Mouse (Mus musculus): Measurements from ENCODE around the gene Top2a.
"Not testable (repeated sequence)": the region's sequence is repeated elsewhere in the genome, so short reads cannot be mapped to it uniquely, and the experiment has no call there.

The Top2a gene

GRCm38 (mm10) chr11:99041051-99041729 is 17.2 kb upstream of the Top2a start, which contains the start of gene Igfbp4:
TSS of gene Igfbp4 (plus strand) at chr11:99041244.
- DNase-seq (ENCODE audit: low spot score in 2 of 2) = no peak

DNA sequence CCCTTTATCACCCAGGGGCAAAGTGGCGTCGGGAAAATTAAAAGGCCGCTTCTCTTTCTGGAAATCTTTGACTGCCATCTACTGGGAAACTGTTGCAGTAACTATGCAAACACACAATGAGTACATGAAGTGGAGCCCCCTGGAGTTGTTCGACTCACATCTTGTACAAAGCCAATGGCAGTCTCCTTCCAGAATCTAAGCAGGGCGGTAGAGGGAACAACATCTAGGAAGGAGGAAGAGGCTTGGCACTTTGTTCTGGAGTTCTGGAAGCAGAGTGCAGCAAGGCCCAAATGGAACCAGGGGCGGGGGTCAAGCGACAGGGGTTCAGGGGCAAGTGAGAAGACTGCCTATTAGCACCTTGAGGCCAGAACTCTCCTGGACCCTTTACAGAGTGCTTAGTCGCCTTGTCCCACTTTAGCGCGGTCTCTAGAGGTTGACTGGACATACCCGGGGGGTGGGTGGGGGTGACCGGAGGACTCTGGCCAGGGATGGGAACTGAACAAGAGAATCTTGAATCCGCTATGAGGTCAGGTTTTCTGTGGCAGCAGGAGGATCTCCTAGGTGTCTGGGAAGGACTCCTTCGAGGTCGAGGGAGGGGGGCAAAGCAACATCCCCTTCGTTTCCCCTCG is 16.5 kb upstream of the Top2a start:
- no peak for DNase-seq (ENCODE audit: low spot score in 2 of 2)

GRCm38 (mm10) chr11:99039782-99040181 is 15.8 kb upstream of the Top2a start:
- DNase-seq (ENCODE audit: low spot score in 2 of 2) = peak; percentile 68 to 79

- no peak for DNase-seq (ENCODE audit: low spot score in 2 of 2)
These were observed 12.3 kb upstream of the Top2a start for GRCm38 (mm10) chr11:99036254-99036653.

- no peak for DNase-seq (ENCODE audit: low spot score in 2 of 2)
These were observed 11.4 kb upstream of the Top2a start for GRCm38 (mm10) chr11:99035350-99035749.

DNA sequence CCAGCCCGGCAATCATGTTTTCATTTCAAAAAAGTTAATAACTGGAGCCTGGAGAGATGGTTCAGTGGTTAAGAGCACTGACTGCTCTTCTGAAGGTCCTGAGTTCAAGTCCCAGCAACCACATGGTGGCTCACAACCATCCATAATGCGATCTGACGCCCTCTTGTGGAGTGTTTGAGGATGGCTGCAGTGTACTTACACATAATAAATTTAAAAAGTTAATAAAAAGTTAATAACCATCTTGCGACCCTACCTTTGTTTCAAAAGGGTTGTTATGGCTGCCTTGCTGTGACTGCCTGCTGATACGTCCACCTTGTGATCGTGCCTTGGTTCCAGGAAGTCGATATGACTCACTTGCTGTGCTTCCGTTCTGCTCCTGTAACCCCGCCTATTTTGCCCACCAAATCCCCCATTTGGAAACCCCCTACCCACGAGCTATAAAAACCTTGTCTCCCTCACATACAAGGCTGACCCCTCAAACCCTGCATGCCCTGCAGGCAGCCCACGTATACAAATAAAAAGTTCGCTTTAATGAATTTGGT is 3.0 kb upstream of the Top2a start:
- no peak for DNase-seq (ENCODE audit: low spot score in 2 of 2)

GRCm38 (mm10) chr11:99025878-99026277 is 1.9 kb upstream of the Top2a start:
- DNase-seq (ENCODE audit: low spot score in 2 of 2) = no peak

DNA sequence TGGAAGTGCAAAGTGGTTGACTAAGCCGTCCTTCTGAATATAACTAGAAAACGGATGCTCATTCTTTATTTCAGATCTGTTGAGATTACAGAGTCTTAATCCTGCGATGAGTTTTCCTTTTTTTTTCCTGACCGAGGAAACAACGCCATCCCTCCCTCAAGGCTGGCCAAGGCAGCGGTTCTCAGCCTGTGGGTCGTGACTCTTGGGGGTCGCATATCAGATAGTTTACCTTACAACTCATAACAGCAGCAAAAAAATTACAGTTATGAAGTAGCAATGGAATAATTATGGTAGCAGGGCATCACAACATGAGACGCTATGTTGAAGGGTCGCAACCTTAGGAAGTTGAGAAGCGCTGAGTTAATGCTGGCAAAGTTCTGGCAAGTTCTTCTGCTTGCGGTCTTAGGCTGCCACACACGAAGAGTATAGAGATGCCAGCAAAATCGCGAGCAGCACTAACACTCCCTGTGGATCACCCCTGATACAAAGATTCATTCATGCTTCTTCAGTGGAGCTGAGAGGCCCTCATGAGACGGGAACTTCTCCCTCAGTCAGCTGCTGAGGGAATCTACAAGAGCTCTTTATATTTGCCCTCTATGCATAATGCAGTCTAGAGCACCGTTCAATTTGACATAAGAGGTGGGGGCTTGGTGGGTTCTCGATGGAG is 612 bp upstream of the Top2a start:
- DNase-seq (ENCODE audit: low spot score in 2 of 2) = no peak

DNA sequence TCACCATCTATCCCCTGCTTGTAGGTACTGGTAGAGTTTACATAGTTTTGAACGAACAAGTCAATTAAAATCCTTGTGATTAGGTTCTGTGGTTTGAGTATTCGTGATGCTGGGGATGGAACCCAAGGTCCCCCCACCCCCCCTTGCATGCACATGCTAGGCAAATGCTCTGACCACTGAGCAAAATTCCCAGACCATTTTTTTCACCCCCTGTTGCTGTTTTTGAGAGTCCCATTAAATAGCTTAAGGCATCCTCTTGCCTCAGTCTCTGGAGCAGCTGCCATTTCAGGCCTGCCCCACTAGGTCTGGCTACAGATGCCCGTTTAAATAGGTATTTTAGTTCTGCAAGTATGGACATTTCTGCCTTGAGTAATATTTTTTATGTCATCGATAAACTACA is 895 bp downstream of the Top2a start:
- no peak for DNase-seq (ENCODE audit: low spot score in 2 of 2)

DNA sequence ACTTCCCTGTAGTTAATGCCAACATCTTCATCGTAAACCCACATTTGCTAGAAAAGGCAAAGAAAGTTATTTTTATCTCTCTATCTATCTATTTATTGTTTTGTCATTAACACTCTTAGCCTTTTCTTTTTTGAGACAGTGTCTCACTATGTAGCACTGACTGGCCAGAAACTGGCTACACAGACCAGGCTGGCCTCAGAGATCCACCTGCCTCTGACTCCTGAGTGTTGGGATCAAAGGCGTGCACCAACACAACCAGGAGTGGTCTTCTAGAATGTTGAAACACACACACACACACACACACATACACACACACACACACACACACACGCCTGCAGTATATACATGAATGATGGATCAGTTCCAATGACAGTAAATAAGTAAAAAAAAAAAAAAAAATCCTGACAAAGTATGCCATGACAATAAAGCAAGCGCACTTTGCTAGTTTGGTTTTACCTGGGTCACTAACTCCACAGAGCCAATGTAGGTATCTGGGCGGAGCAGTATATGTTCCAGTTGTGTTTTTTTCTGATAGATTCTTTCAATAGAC is 1.5 kb downstream of the Top2a start:
- no peak for DNase-seq (ENCODE audit: low spot score in 2 of 2)

- no peak for DNase-seq (ENCODE audit: low spot score in 2 of 2)
These were observed 4.1 kb downstream of the Top2a start for GRCm38 (mm10) chr11:99019844-99020243.

- no peak for DNase-seq (ENCODE audit: low spot score in 2 of 2)
These were observed 10.1 kb downstream of the Top2a start for GRCm38 (mm10) chr11:99013856-99014255.

- no peak for DNase-seq (ENCODE audit: low spot score in 2 of 2)
These were observed 13.3 kb downstream of the Top2a start for GRCm38 (mm10) chr11:99010706-99011105.

DNA sequence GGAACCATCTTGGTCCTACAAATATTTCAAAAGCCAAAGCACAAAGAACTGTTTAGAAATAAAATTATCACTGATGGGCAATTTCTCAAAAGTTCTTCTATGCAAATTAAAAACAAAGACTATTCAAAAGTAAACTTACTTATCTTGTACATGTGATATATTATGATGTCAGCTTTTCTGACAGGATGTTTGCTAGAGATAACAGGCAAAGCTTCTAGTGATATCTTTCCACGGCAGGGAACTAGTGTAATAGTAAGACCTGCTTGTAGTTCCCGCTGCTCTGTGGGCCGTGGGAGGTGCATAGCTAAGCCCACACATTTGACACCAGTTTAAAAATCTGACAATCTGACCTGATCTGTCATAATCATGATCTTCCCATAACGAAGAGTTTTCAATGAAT is 13.9 kb downstream of the Top2a start:
- DNase-seq (ENCODE audit: low spot score in 2 of 2) = no peak

DNA sequence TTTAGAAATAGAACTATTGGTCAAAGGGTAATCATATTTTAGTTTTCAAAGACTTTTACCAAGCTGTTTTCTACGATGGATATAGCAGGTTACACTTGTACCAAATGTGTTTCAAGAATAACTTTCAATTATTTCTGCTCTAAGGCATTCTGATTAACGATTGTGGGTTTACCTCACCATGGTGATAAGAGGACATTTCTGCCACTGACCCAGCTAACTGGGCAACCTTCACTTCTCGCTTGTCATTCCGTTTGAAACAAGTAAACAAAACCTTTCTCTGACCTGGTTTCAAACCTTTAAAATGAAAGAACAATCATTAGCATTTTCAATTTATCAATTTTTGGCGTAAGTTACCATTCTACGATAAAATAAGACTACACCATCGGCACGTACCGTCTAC is 17.2 kb downstream of the Top2a start:
- no peak for DNase-seq (ENCODE audit: low spot score in 2 of 2)

DNA sequence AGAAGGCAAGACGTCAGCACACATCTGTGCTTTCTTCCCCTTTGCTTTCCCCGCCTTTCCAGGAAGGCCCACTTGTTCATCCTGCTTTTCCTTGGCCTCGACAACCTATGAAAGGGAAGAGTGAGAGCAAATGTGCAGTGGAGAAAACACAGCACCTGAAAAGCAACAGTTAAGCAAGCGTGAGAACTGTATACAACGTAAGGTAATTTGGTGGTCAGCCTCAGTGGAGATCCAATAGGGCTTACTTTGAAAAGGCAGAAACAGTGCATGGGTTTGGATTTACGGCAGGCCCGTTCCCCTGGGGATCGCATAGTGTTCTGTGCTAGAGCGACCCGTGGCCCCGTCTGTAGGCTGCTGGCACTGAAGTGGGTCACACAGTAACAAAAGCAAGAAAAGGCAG is 24.7 kb downstream of the Top2a start:
- no peak for DNase-seq (ENCODE audit: low spot score in 2 of 2)

GRCm38 (mm10) chr11:98998776-98999175 is 25.2 kb downstream of the Top2a start:
- no peak for DNase-seq (ENCODE audit: low spot score in 2 of 2)

- no peak for DNase-seq (ENCODE audit: low spot score in 2 of 2)
These were observed 26.3 kb downstream of the Top2a start for GRCm38 (mm10) chr11:98997659-98998058.

DNA sequence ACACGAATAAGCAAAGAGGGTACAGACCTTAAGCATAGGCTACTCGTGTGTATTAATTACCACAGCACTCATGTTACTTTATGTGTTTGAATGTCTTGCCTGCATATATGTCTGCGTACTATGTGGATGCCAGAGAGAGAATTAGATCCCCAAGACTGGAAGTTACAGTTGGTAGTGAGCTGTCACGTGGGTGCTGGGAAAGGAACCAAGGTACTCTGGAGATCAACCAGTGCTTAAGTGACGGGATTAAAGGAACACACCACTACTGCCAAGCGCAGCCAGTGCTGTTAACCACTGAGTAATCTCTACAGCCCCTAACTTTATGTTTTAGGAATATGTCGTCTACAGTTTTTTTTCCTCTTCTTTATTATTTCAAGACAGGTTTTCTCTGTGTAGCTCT is 28.0 kb downstream of the Top2a start:
- no peak for DNase-seq (ENCODE audit: low spot score in 2 of 2)

DNA sequence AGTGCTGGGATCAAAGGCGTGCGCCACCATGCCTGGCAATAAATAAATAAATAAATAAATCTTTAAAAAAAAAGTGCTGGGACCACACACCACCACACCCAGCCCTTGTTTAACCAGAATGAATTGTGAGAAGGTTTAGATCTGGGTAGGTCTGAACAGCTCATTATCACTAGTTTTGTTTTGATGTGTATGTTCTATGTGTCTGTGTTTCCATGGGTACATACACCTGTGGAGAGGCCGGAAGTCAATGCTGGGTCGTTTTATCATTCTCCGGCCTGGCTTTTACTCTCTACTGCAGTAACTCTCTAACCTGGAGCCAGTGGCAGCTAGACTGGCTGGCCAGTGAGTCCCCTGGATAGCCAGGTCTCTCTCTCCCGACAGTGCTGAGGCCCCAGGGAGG is 33.1 kb downstream of the Top2a start:
- DNase-seq (ENCODE audit: low spot score in 2 of 2) = no peak

- DNase-seq (ENCODE audit: low spot score in 2 of 2) = not testable (repeated sequence)
These were observed 35.7 kb downstream of the Top2a start for GRCm38 (mm10) chr11:98988260-98988659.

GRCm38 (mm10) chr11:98985542-98985941 is 38.4 kb downstream of the Top2a start:
- no peak for DNase-seq (ENCODE audit: low spot score in 2 of 2)

GRCm38 (mm10) chr11:98983551-98983950 is 40.4 kb downstream of the Top2a start:
- DNase-seq (ENCODE audit: low spot score in 2 of 2) = no peak
